In genomic region chr19:42794914-42795613, GRCm38 (mm10) we compare ENCODE assay signal across 8 mouse cellular contexts. TPM values are rescaled to one million over a fixed set of nuclear protein-coding genes. Genes with fewer than 3 reads are reported as not detected.
DNase-seq lines count a peak whose midpoint lies in the region; ATAC-seq and TF ChIP-seq lines count a peak whose summit lies in the region.

No protein-coding gene starts in this region.

- H3K27ac ChIP-seq in hindbrain, embryonic 11.5 days (ENCODE audit: low read depth, low read length), result no peak overlapping the region
- H3K27ac ChIP-seq in lung, postnatal 0 days (ENCODE audit: low read length), result no peak overlapping the region

- peak; percentile 80 for ATAC-seq in hindbrain, embryonic 11.5 days (ENCODE audit: low FRiP score)
- peak; percentile 91 for ATAC-seq in lung, postnatal 0 days

- no peak for TF ChIP-seq EP300 in lung, postnatal 0 days (IDR thresholded peaks at IDR 0.05)

- peak; percentile 95 for TF ChIP-seq CTCF in lung, postnatal 0 days (IDR thresholded peaks at IDR 0.05)

- H3K9ac ChIP-seq in hindbrain, embryonic 11.5 days (ENCODE audit: low read depth, low read length), result peak overlapping the region; percentile 35
- H3K9ac ChIP-seq in lung, postnatal 0 days (replicated peaks; ENCODE audit: low read depth), result no peak overlapping the region

- no peaks in the 10 kb centered on the region for H3K4me1 ChIP-seq in hindbrain, embryonic 11.5 days (replicated peaks; ENCODE audit: control insufficient read depth, insufficient read depth, low read length)
- no peaks in the 10 kb centered on the region for H3K4me1 ChIP-seq in lung, postnatal 0 days (ENCODE audit: insufficient read depth, low read depth, low read length)

- WGBS in hindbrain, embryonic 11.5 days, result 2% methylated on average over 31 of the region's 31 CpGs
- WGBS in lung, postnatal 0 days, result 3% methylated on average over 31 of the region's 31 CpGs

- no peaks in the 10 kb centered on the region; the same call in 1 of the 2 replicates for H3K27me3 ChIP-seq in hindbrain, embryonic 11.5 days (ENCODE audit: control insufficient read depth, insufficient read depth, low read length)
- 0 out of 2 replicates have a peak, but pooled peaks cover 3% of the 10 kb centered on the region for H3K27me3 ChIP-seq in lung, postnatal 0 days (replicated peaks; ENCODE audit: insufficient read depth, low read length)

- peak overlapping the region; percentile 79 for H3K4me2 ChIP-seq in hindbrain, embryonic 11.5 days (replicated peaks; ENCODE audit: low read depth, low read length)
- H3K4me2 ChIP-seq in lung, postnatal 0 days (replicated peaks; ENCODE audit: low read depth, low read length), result peak overlapping the region; percentile 87

- no peaks in the 10 kb centered on the region for H3K9me3 ChIP-seq in hindbrain, embryonic 11.5 days (ENCODE audit: control insufficient read depth, low read length)
- H3K9me3 ChIP-seq in lung, postnatal 0 days (ENCODE audit: low read length), result no peaks in the 10 kb centered on the region

- H3K4me3 ChIP-seq in hindbrain, embryonic 11.5 days (ENCODE audit: low read depth, low read length), result peak overlapping the region; percentile 38
- peak overlapping the region; percentile 38 for H3K4me3 ChIP-seq in lung, postnatal 0 days (ENCODE audit: low read depth, low read length)

- no peaks in the 10 kb centered on the region for H3K36me3 ChIP-seq in hindbrain, embryonic 11.5 days (ENCODE audit: control insufficient read depth, insufficient read depth, low read length)
- no peaks in the 10 kb centered on the region for H3K36me3 ChIP-seq in lung, postnatal 0 days (ENCODE audit: insufficient read depth, low read length)

- peak; percentile 95 for DNase-seq in NIH3T3 (ENCODE audit: low read depth)
- peak; percentile 78 for DNase-seq in cerebellum, adult 9-11 months
- DNase-seq in frontal cortex, adult 2 months (ENCODE audit: extremely low spot score in 1 of 2, low spot score in 1 of 2), result peak; percentile 62 to 97
- peak; percentile 98 for DNase-seq in hindbrain, embryonic 11.5 days (ENCODE audit: low spot score)
- DNase-seq in layer of hippocampus, postnatal 10 days (ENCODE audit: low spot score in 2 of 2), result peak; percentile 96 to 98
- peak; percentile 89 for DNase-seq in lung, postnatal 0 days (ENCODE audit: low spot score)
- DNase-seq in ovary, postnatal 14 days (ENCODE audit: low spot score), result peak; percentile 95
- DNase-seq in thymus, postnatal 10 days (ENCODE audit: low spot score in 2 of 2), result peak; percentile 58 to 88

RNA-seq across cellular contexts. Expression of gene Hps1, which starts 15.3 kb away (rescaled TPM):
- 28.8 and 33.2 TPM in 2 replicates for polyA plus RNA-seq in frontal cortex, adult 2 months (2012; rRNA removed)
- 9.7 and 10.6 TPM in 2 replicates for polyA plus RNA-seq in hindbrain, embryonic 11.5 days (2014; fragmentation: Nextera tagmentation; extraction: Ambion mirVana)
- total RNA-seq in layer of hippocampus, postnatal 10 days (2021), result 10 to 100 TPM in 1 of 2 experiments, 1 to 10 TPM in 1; 8.8 to 10.3 TPM
- 8.0 and 8.8 TPM in 2 replicates for polyA plus RNA-seq in lung, postnatal 0 days (2015; fragmentation: Nextera tagmentation; extraction: Ambion mirVana)

RNA-seq across cellular contexts. Expression of gene Pyroxd2, which starts 42.5 kb away (rescaled TPM):
- 3.0 and 3.1 TPM in 2 replicates for polyA plus RNA-seq in frontal cortex, adult 2 months (2012; rRNA removed)
- polyA plus RNA-seq in hindbrain, embryonic 11.5 days (2014; fragmentation: Nextera tagmentation; extraction: Ambion mirVana), result 0.67 and 0.88 TPM in 2 replicates
- total RNA-seq in layer of hippocampus, postnatal 10 days (2021), result 1 to 10 TPM; 3.3 to 4.2 TPM
- 3.8 and 4.3 TPM in 2 replicates for polyA plus RNA-seq in lung, postnatal 0 days (2015; fragmentation: Nextera tagmentation; extraction: Ambion mirVana)
